Mouse (Mus musculus): ENCODE measurements around the gene Pdilt. TPM values are rescaled to one million over a fixed set of nuclear protein-coding genes. Genes with fewer than 3 reads are reported as not detected.
A peak's percentile ranks its signal among the peaks of the same experiment; 100 is the strongest.

Gene Pdilt
- polyA plus RNA-seq, 1 experiment = not detected

GRCm38 (mm10) chr7:119542445-119542844, 19.2 kb upstream of the Pdilt start:
- WGBS = 74% methylated on average over 2 of the region's 2 CpGs
- no peak overlapping the region for H3K27ac ChIP-seq (ENCODE audit: insufficient read depth, low read length)
- no peak for TF ChIP-seq CTCF (IDR thresholded peaks at IDR 0.05; ENCODE audit: borderline replicate concordance, insufficient read depth, low read depth, low read length)
- TF ChIP-seq POLR2A (IDR thresholded peaks at IDR 0.05; ENCODE audit: borderline replicate concordance, insufficient read depth, low read length) = no peak
- H3K4me1 ChIP-seq (ENCODE audit: control insufficient read depth, insufficient read depth, low read length) = no peaks in the 10 kb centered on the region
- H3K4me3 ChIP-seq (replicated peaks; ENCODE audit: insufficient read depth, low read depth, low read length) = no peak overlapping the region
- no peaks in the 10 kb centered on the region for H3K27me3 ChIP-seq (ENCODE audit: control insufficient read depth, insufficient read depth, low read length)
- DNase-seq = no peak

GRCm38 (mm10) chr7:119534389-119534788, 11.1 kb upstream of the Pdilt start:
- no peak for DNase-seq
- Histone ChIP-seq H3K4me3 (replicated peaks; ENCODE audit: insufficient read depth, low read depth, low read length) (no peak overlapping the region), H3K27me3 (ENCODE audit: control insufficient read depth, insufficient read depth, low read length) (no peaks in the 10 kb centered on the region), H3K4me1 (ENCODE audit: control insufficient read depth, insufficient read depth, low read length) (no peaks in the 10 kb centered on the region), H3K27ac (ENCODE audit: insufficient read depth, low read length) (no peak overlapping the region)
- TF ChIP-seq POLR2A (IDR thresholded peaks at IDR 0.05; ENCODE audit: borderline replicate concordance, insufficient read depth, low read length) (no peak), CTCF (IDR thresholded peaks at IDR 0.05; ENCODE audit: borderline replicate concordance, insufficient read depth, low read depth, low read length) (no peak)
- WGBS = 77% methylated on average over 2 of the region's 2 CpGs

GRCm38 (mm10) chr7:119532924-119533323, 9.6 kb upstream of the Pdilt start:
- 56% methylated on average over 1 of the region's 1 CpGs for WGBS

GRCm38 (mm10) chr7:119528617-119529016, 5.3 kb upstream of the Pdilt start:
- Histone ChIP-seq H3K27ac (ENCODE audit: insufficient read depth, low read length) (no peak overlapping the region), H3K4me3 (replicated peaks; ENCODE audit: insufficient read depth, low read depth, low read length) (no peak overlapping the region), H3K27me3 (ENCODE audit: control insufficient read depth, insufficient read depth, low read length) (no peaks in the 10 kb centered on the region), H3K4me1 (ENCODE audit: control insufficient read depth, insufficient read depth, low read length) (no peaks in the 10 kb centered on the region)
- no peak for DNase-seq
- WGBS = 80% methylated on average over 7 of the region's 7 CpGs
- TF ChIP-seq CTCF (IDR thresholded peaks at IDR 0.05; ENCODE audit: borderline replicate concordance, insufficient read depth, low read depth, low read length) = no peak
- no peak for TF ChIP-seq POLR2A (IDR thresholded peaks at IDR 0.05; ENCODE audit: borderline replicate concordance, insufficient read depth, low read length)

More at GRCm38 (mm10) chr7:119532924-119533323, 9.6 kb upstream of the Pdilt start:
- no peak overlapping the region for H3K27ac ChIP-seq (ENCODE audit: insufficient read depth, low read length)
- DNase-seq = no peak
- H3K4me3 ChIP-seq (replicated peaks; ENCODE audit: insufficient read depth, low read depth, low read length) = no peak overlapping the region
- no peaks in the 10 kb centered on the region for H3K27me3 ChIP-seq (ENCODE audit: control insufficient read depth, insufficient read depth, low read length)
- H3K4me1 ChIP-seq (ENCODE audit: control insufficient read depth, insufficient read depth, low read length) = no peaks in the 10 kb centered on the region
- TF ChIP-seq POLR2A (IDR thresholded peaks at IDR 0.05; ENCODE audit: borderline replicate concordance, insufficient read depth, low read length) = no peak
- TF ChIP-seq CTCF (IDR thresholded peaks at IDR 0.05; ENCODE audit: borderline replicate concordance, insufficient read depth, low read depth, low read length) = no peak

GRCm38 (mm10) chr7:119527548-119527947, 4.3 kb upstream of the Pdilt start:
- no peaks in the 10 kb centered on the region for H3K27me3 ChIP-seq (ENCODE audit: control insufficient read depth, insufficient read depth, low read length)
- H3K4me1 ChIP-seq (ENCODE audit: control insufficient read depth, insufficient read depth, low read length) = no peaks in the 10 kb centered on the region
- H3K27ac ChIP-seq (ENCODE audit: insufficient read depth, low read length) = no peak overlapping the region
- TF ChIP-seq CTCF (IDR thresholded peaks at IDR 0.05; ENCODE audit: borderline replicate concordance, insufficient read depth, low read depth, low read length) = no peak
- TF ChIP-seq POLR2A (IDR thresholded peaks at IDR 0.05; ENCODE audit: borderline replicate concordance, insufficient read depth, low read length) = no peak
- WGBS = 86% methylated on average over 2 of the region's 2 CpGs
- DNase-seq = no peak
- H3K4me3 ChIP-seq (replicated peaks; ENCODE audit: insufficient read depth, low read depth, low read length) = no peak overlapping the region

- no peak for DNase-seq
- WGBS = 92% methylated on average over 1 of the region's 1 CpGs
- no peak overlapping the region for H3K27ac ChIP-seq (ENCODE audit: insufficient read depth, low read length)
- TF ChIP-seq CTCF (IDR thresholded peaks at IDR 0.05; ENCODE audit: borderline replicate concordance, insufficient read depth, low read depth, low read length) (no peak), POLR2A (IDR thresholded peaks at IDR 0.05; ENCODE audit: borderline replicate concordance, insufficient read depth, low read length) (no peak)
- H3K4me3 ChIP-seq (replicated peaks; ENCODE audit: insufficient read depth, low read depth, low read length) = no peak overlapping the region
- H3K27me3 ChIP-seq (ENCODE audit: control insufficient read depth, insufficient read depth, low read length) = no peaks in the 10 kb centered on the region
- H3K4me1 ChIP-seq (ENCODE audit: control insufficient read depth, insufficient read depth, low read length) = no peaks in the 10 kb centered on the region
Observed at GRCm38 (mm10) chr7:119527135-119527534, 3.8 kb upstream of the Pdilt start.

GRCm38 (mm10) chr7:119526486-119526885, 3.2 kb upstream of the Pdilt start:
- Histone ChIP-seq H3K4me1 (ENCODE audit: control insufficient read depth, insufficient read depth, low read length) (no peaks in the 10 kb centered on the region), H3K27me3 (ENCODE audit: control insufficient read depth, insufficient read depth, low read length) (no peaks in the 10 kb centered on the region), H3K27ac (ENCODE audit: insufficient read depth, low read length) (no peak overlapping the region; the same call in 1 of the 2 replicates), H3K4me3 (replicated peaks; ENCODE audit: insufficient read depth, low read depth, low read length) (peak overlapping the region; percentile 4)
- TF ChIP-seq CTCF (IDR thresholded peaks at IDR 0.05; ENCODE audit: borderline replicate concordance, insufficient read depth, low read depth, low read length) = no peak
- TF ChIP-seq POLR2A (IDR thresholded peaks at IDR 0.05; ENCODE audit: borderline replicate concordance, insufficient read depth, low read length) = no peak
- no peak for DNase-seq
- WGBS = 56% methylated on average over 13 of the region's 13 CpGs

- H3K4me3 ChIP-seq (replicated peaks; ENCODE audit: insufficient read depth, low read depth, low read length) = no peak overlapping the region
- peak; percentile 10 to 37 for DNase-seq
- no peak overlapping the region for H3K27ac ChIP-seq (ENCODE audit: insufficient read depth, low read length)
- no peak for TF ChIP-seq POLR2A (IDR thresholded peaks at IDR 0.05; ENCODE audit: borderline replicate concordance, insufficient read depth, low read length)
- TF ChIP-seq CTCF (IDR thresholded peaks at IDR 0.05; ENCODE audit: borderline replicate concordance, insufficient read depth, low read depth, low read length) = no peak
- 5% methylated on average over 2 of the region's 2 CpGs for WGBS
- H3K4me1 ChIP-seq (ENCODE audit: control insufficient read depth, insufficient read depth, low read length) = no peaks in the 10 kb centered on the region
- no peaks in the 10 kb centered on the region for H3K27me3 ChIP-seq (ENCODE audit: control insufficient read depth, insufficient read depth, low read length)
Observed at GRCm38 (mm10) chr7:119525881-119526281, 2.6 kb upstream of the Pdilt start.

Data from cerebellum, adult 2 months (tissue).